Mouse (Mus musculus) embryonic facial prominence, embryonic 13.5 days (tissue): ENCODE results near the gene Stk38. TPM values are rescaled to one million over a fixed set of nuclear protein-coding genes. Genes with fewer than 3 reads are reported as not detected.

ENCODE experiments used
- ATAC-seq: fragments of 200-750 bp; cut with Nextera tagmentation; 2 replicates; pipeline ENCODE4 v1.8.0; 2017; ENCODE audit warnings: low read depth; ENCODE audit not compliant: insufficient number of reproducible peaks, insufficient read depth, low FRiP score, low TSS enrichment
- H3K27ac ChIP-seq: fragments of 300-500 bp; sonication (generic); 2 replicates; pipeline ENCODE4 v1.5.1; 2015; ENCODE audit warnings: moderate library complexity, mild to moderate bottlenecking, inconsistent platforms
- H3K27me3 ChIP-seq: fragments of 300-500 bp; sonication (generic); 2 replicates; pipeline ENCODE4 v1.6.1; 2015; ENCODE audit warnings: mild to moderate bottlenecking, inconsistent platforms
- H3K36me3 ChIP-seq: fragments of 300-500 bp; sonication (generic); 2 replicates; pipeline ENCODE4 v1.6.1; 2015; ENCODE audit warnings: mild to moderate bottlenecking, inconsistent platforms
- H3K4me1 ChIP-seq: fragments of 300-500 bp; sonication (generic); 2 replicates; pipeline ENCODE4 v1.6.1; 2015; ENCODE audit warnings: inconsistent platforms
- H3K4me2 ChIP-seq: fragments of 300-500 bp; sonication (generic); 2 replicates; pipeline ENCODE4 v1.6.1; 2015; ENCODE audit warnings: moderate library complexity, mild to moderate bottlenecking, inconsistent platforms
- H3K4me3 ChIP-seq: fragments of 300-500 bp; sonication (generic); 2 replicates; pipeline ENCODE4 v1.5.1; 2015; ENCODE audit warnings: mild to moderate bottlenecking, inconsistent platforms
- H3K9ac ChIP-seq: fragments of 300-500 bp; sonication (generic); 2 replicates; pipeline ENCODE4 v1.6.1; 2015; ENCODE audit warnings: mild to moderate bottlenecking, inconsistent platforms
- H3K9me3 ChIP-seq: fragments of 300-500 bp; sonication (generic); 2 replicates; pipeline ENCODE4 v1.6.1; 2016; ENCODE audit warnings: inconsistent platforms
- WGBS: fragments of 180-500 bp; shearing (Covaris S2); methylation state at CpG from one replicate; pipeline ENCODE4 v1.1.7; 2015; ENCODE audit warnings: mixed read lengths; 5-methylcytosine and 5-hydroxymethylcytosine counted together
- polyA plus RNA-seq: library from polyadenylated mRNA; unstranded; fragments of >200 nt; fragmentation: Nextera tagmentation; extraction: Ambion mirVana; gene quantifications from 2 replicates; pipeline ENCODE4 v1.2.1, GENCODE M21; 2015

Gene Stk38
- polyA plus RNA-seq, 1 experiment from 2014 or later: 114 TPM

DNA sequence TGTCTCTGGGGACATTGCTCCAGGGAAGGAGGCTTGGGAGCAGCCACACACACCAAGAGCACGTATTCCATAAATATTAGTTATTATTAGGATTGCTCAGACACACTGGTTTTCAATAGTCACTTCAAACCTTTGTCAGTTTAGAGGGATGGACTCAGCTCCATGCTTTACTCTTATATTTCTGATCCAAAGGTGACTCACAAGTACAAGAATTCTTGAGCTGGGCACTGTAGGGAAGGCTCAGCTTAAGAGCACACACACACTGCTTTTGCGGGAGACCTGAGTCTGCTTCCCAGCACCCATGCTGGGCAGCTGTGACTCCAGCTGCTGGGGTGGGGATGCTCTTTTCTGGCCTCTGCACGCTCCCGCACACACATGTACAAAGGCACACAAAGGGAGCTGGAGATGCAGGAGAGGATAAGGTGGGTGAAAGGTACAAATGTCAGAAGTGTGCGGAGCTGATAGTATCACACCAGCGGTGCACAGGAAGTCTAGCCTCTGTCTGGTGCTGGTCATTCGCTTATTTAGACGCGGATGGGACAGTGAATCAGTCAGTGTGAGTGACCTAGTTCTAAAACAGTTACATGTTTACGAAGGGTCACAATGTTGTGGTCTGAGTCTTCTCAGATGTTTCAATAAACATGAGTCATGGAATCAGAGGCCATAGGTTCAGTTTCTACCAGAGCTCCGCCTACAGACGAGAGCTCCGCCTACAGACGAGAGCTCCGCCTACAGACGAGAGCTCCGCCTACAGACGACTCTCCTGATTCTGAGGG is 76.2 kb downstream of the Stk38 start:
- H3K27ac ChIP-seq: peak overlapping the region; percentile 88; the same call in 1 of the 2 replicates
- no peak for ATAC-seq

DNA sequence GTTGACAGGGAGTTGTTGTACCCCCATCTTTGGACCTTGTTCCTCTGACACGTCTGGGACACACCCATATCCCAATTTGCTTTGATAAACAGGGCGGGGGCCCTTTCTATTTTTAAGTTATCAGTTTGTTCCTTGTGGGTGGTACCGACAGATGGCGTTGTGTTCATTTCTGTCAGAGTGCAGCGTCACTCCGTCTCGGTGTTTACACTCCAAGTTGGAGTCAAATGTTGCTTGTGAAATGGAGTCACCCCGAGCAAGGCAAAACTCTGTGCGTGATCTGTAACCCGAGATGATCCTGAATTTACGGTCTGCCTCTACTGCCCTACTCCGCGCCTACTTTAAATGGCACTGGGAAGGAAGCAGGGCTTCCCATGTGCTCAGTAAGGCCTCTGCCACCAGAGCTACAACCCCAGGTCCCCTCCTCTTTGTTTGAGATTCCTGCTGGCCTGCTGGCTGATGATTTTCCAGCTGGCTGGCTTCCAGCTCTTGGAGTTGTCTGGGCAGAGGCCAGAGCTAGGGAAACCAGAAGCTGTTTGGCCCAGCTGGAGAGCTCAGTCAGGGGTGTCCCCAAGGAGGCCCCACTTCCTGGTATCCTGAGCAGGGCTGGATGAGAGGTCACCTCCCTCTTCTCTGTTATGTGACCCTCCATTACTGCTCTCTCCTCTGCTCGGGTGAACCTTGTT is 77.3 kb downstream of the Stk38 start:
- WGBS: 19% methylated on average over 14 of the region's 14 CpGs
- Histone ChIP-seq H3K4me1 (peaks cover 14% of the 10 kb centered on the region), H3K9ac (peak overlapping the region; percentile 51; the same call in 1 of the 2 replicates), H3K27me3 (no peaks in the 10 kb centered on the region), H3K9me3 (no peaks in the 10 kb centered on the region), H3K4me3 (no peak overlapping the region), H3K4me2 (peak overlapping the region; percentile 30), H3K36me3 (no peaks in the 10 kb centered on the region), H3K27ac (peak overlapping the region; percentile 88)
- ATAC-seq: peak; percentile 87

More for the DNA sequence above, 76.2 kb downstream of the Stk38 start:
- Histone ChIP-seq H3K9me3 (no peaks in the 10 kb centered on the region), H3K36me3 (no peaks in the 10 kb centered on the region), H3K27me3 (no peaks in the 10 kb centered on the region), H3K4me1 (peaks cover 10% of the 10 kb centered on the region), H3K4me2 (no peak overlapping the region), H3K9ac (no peak overlapping the region), H3K4me3 (no peak overlapping the region)
- WGBS: 92% methylated on average over 18 of the region's 18 CpGs

DNA sequence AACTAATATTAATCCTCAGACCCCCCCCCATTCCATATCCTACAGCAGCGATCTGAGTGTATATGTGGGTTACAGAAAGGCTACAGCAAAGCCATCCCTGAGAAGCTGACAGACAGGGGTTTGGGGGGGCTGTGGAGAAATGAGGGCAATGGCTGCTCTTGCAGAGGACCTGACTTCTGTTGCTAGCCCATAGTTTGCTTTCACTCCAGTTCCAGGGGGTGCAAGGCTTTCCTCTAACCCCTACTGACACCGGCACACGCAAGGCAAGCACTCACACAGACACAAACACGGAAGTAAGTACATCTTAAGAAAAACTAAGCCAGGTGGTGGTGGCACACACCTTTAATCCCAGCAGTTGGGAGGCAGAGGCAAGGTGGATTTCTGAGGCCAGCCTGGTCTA is 78.4 kb downstream of the Stk38 start:
- Histone ChIP-seq H3K4me3 (no peak overlapping the region), H3K4me2 (no peak overlapping the region), H3K9ac (no peak overlapping the region), H3K36me3 (no peaks in the 10 kb centered on the region), H3K9me3 (no peaks in the 10 kb centered on the region), H3K4me1 (peaks cover 14% of the 10 kb centered on the region), H3K27me3 (no peaks in the 10 kb centered on the region), H3K27ac (no peak overlapping the region)
- no peak for ATAC-seq
- 88% methylated on average over 4 of the region's 4 CpGs for WGBS

DNA sequence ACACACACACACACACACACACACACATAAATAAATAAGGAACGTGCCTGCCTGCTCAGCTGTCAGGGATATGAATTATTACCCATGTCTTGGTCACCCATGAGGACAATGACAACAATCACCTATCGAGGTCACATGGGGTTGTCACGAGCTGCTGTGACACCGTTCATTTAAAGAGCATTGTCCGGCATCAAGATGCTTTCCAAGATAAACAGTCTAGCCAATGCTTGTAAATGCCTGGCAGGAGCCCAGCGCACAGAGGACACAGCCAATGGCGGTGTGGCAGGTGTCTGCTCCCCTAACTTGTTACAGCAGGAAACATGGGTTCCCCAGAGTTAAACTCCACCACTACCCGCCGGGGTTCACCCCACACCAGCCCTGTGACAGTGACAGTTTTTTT is 79.8 kb downstream of the Stk38 start:
- no peak for ATAC-seq
- WGBS: 86% methylated on average over 9 of the region's 9 CpGs

DNA sequence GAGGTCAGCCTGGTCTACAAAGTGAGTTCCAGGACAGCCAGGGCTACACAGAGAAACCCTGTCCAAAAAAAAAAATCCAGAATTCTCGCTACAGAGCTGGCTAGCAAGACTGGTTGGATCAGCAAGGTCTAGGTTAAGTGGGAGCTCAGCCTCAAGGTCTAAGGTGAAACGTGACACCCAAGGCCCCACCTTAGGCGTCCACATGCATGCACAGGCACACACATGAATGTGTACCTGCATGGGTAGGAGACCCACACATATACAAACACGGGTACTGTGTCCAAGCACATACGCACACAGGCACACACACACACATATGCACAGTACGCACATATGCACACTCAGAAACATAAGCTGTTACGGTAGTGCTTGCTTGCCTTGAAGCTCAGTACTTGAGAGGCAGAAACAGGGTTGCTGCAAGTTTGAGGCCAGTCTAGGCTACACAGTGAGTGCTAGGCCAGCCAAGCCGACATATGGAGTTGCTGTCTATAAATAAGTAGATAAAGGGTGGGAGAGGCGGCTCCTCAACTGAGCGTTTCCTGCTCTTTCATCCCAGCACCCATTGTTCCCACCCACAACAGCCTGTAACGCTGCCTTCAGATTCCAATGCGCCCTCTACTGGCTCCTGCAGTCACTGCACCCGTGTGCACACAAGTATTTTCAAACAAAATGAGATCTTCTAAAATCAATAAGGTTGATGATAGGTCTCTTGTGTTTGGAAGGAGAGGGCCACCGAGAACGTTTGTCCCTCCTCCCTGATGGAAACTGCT is 80.7 kb downstream of the Stk38 start:
- peaks cover 14% of the 10 kb centered on the region for H3K4me1 ChIP-seq
- no peaks in the 10 kb centered on the region for H3K9me3 ChIP-seq
- no peak overlapping the region for H3K9ac ChIP-seq
- H3K27me3 ChIP-seq: no peaks in the 10 kb centered on the region
- 48% methylated on average over 15 of the region's 15 CpGs for WGBS
- no peak overlapping the region for H3K4me2 ChIP-seq
- H3K4me3 ChIP-seq: no peak overlapping the region
- no peak for ATAC-seq
- H3K27ac ChIP-seq: no peak overlapping the region
- no peaks in the 10 kb centered on the region for H3K36me3 ChIP-seq

More for the DNA sequence above, 79.8 kb downstream of the Stk38 start:
- H3K4me2 ChIP-seq: no peak overlapping the region
- H3K9me3 ChIP-seq: no peaks in the 10 kb centered on the region
- H3K4me1 ChIP-seq: peaks cover 14% of the 10 kb centered on the region
- no peak overlapping the region for H3K9ac ChIP-seq
- no peak overlapping the region for H3K27ac ChIP-seq
- H3K27me3 ChIP-seq: no peaks in the 10 kb centered on the region
- H3K36me3 ChIP-seq: no peaks in the 10 kb centered on the region
- H3K4me3 ChIP-seq: no peak overlapping the region

DNA sequence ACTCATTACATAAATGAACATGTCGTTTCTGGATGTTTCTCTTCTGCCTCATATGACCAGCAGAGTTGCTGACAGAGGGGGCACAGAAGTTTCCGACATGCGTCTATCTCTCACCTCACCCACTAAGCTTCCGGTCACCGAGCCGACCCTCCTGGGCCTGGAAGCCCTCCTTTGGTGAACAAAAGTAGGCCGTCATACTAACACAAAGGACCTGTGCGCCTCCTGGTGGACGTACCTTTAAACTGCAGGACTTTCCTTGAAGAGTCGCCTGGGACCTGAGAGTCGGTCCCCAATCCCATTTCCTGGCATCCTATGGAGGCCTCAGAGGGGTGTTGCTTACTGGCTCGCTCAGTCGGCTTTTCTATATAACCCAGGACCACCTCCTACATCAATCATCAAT is 81.4 kb downstream of the Stk38 start:
- Histone ChIP-seq H3K4me3 (no peak overlapping the region), H3K36me3 (no peaks in the 10 kb centered on the region), H3K27ac (no peak overlapping the region), H3K27me3 (no peaks in the 10 kb centered on the region), H3K9ac (peak overlapping the region; percentile 17; the same call in 1 of the 2 replicates), H3K4me1 (peaks cover 14% of the 10 kb centered on the region), H3K9me3 (no peaks in the 10 kb centered on the region), H3K4me2 (no peak overlapping the region; the same call in 1 of the 2 replicates)
- 18% methylated on average over 13 of the region's 13 CpGs for WGBS
- no peak for ATAC-seq

DNA sequence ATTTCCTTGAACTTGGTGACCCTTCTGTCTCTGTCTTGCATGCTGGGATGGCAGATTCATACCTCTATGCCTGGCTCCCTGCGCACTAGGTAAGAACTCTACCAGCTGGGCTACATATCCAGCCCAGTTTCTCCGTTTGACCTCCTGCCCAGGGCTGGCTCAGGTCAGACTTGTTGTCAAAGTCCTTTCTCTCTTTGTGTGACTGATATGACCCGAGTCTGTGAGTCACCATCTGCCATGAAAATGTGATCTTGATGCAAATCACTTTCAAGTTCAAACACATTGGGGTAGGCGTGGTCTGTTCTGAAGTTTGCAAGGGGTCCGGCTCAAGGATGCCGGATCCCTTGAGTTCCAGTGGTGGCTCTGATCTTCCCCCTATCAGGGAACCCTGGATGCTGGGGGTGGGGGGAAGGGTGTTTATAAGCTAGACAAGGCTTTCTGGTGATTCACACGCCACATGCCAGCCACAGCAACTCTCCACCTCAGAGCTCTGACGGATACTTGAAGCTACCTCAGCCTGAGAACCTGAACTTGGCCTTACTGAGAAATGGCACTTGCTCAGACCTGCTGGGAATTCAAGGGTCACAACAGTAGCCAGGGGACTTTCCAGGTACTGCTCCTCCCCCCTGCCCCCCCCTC is 82.7 kb downstream of the Stk38 start:
- Histone ChIP-seq H3K4me1 (peaks cover 5% of the 10 kb centered on the region; the same call in 1 of the 2 replicates), H3K27ac (no peak overlapping the region), H3K9me3 (no peaks in the 10 kb centered on the region), H3K4me2 (no peak overlapping the region), H3K27me3 (no peaks in the 10 kb centered on the region), H3K36me3 (no peaks in the 10 kb centered on the region), H3K4me3 (no peak overlapping the region), H3K9ac (no peak overlapping the region)
- no peak for ATAC-seq
- WGBS: 76% methylated on average over 8 of the region's 8 CpGs

DNA sequence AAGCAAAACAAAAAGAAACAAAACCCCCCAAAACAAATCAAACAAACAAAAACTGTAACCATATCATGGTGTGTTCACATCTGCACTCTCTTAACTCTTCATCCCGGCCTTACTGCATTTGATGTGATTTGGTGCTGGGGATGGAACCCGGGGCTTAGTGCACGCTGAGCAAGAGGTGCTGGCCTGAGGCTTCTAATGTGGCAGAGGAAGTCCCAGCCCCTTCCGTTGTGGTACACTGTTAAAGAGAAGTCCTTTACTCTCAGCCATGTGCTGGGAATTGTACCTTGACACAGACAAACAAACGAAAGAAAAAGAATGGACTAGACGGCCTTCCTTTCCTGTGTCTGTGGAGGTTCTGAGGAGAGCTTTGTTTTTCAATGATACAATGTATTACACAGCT is 85.7 kb downstream of the Stk38 start:
- no peak overlapping the region for H3K27ac ChIP-seq
- no peaks in the 10 kb centered on the region for H3K9me3 ChIP-seq
- peaks cover 4% of the 10 kb centered on the region; the same call in 1 of the 2 replicates for H3K4me1 ChIP-seq
- H3K4me2 ChIP-seq: no peak overlapping the region
- no peak overlapping the region for H3K9ac ChIP-seq
- no peaks in the 10 kb centered on the region for H3K27me3 ChIP-seq
- H3K36me3 ChIP-seq: no peaks in the 10 kb centered on the region
- no peak for ATAC-seq
- WGBS: 52% methylated on average over 6 of the region's 6 CpGs
- H3K4me3 ChIP-seq: no peak overlapping the region

DNA sequence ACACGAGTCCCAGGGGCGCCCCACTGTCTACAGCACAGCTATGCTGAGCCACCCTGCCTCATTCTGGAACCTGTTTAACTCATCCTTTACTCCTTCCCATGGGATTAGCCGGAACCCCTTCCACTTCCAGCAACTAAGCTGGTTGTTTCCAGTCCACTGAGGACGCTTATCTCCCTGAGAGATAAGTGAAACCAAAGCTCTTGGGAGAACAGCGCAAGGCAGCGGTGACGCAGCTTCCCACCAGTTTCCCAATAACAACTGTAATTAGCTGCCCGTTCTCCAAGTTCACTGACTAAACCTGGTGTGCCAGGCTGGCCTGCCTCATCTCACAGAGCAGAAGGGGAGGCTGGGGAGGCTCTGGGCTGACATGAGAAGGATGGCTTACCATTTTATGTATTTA is 86.7 kb downstream of the Stk38 start:
- WGBS: 71% methylated on average over 8 of the region's 8 CpGs

More for the DNA sequence above, 86.7 kb downstream of the Stk38 start:
- H3K27ac ChIP-seq: no peak overlapping the region
- no peak for ATAC-seq
- H3K9me3 ChIP-seq: no peaks in the 10 kb centered on the region
- H3K36me3 ChIP-seq: no peaks in the 10 kb centered on the region
- no peak overlapping the region for H3K4me2 ChIP-seq
- H3K9ac ChIP-seq: no peak overlapping the region
- no peaks in the 10 kb centered on the region for H3K27me3 ChIP-seq
- no peak overlapping the region for H3K4me3 ChIP-seq
- no peaks in the 10 kb centered on the region; the same call in 1 of the 2 replicates for H3K4me1 ChIP-seq
